Mouse (Mus musculus) lung, postnatal 10 days (tissue): ENCODE results near the gene Cklf.
"Not testable (repeated sequence)": the region's sequence is repeated elsewhere in the genome, so short reads cannot be mapped to it uniquely, and the experiment has no call there.

Experiments used
- DNase-seq: peaks from one replicate; pipeline ENCODE4 v3.0.0; 2021

The Cklf gene

GRCm38 (mm10) chr8:104250439-104251367 is at the start of gene Cklf:
Gene Cklf (plus strand): TSS chr8:104250861.
- peak; percentile 91 for DNase-seq

- DNase-seq = no peak
Measured at GRCm38 (mm10) chr8:104201622-104202021, 49.0 kb upstream of the Cklf start.

- no peak for DNase-seq
Measured at GRCm38 (mm10) chr8:104202320-104202719, 48.3 kb upstream of the Cklf start.

GRCm38 (mm10) chr8:104205292-104205691 is 45.4 kb upstream of the Cklf start:
- no peak for DNase-seq

- no peak for DNase-seq
Measured at GRCm38 (mm10) chr8:104217601-104218000, 33.1 kb upstream of the Cklf start.

- peak; percentile 70 for DNase-seq
Measured at GRCm38 (mm10) chr8:104219079-104219478, 31.6 kb upstream of the Cklf start.

GRCm38 (mm10) chr8:104219806-104220205 is 30.9 kb upstream of the Cklf start:
- DNase-seq = peak; percentile 84

- DNase-seq = no peak
Measured at GRCm38 (mm10) chr8:104227048-104227447, 23.6 kb upstream of the Cklf start.

- DNase-seq = no peak
Measured at GRCm38 (mm10) chr8:104230377-104230776, 20.3 kb upstream of the Cklf start.

GRCm38 (mm10) chr8:104232039-104232438 is 18.6 kb upstream of the Cklf start:
- DNase-seq = no peak

GRCm38 (mm10) chr8:104232919-104233318 is 17.7 kb upstream of the Cklf start:
- no peak for DNase-seq

GRCm38 (mm10) chr8:104234573-104234972 is 16.1 kb upstream of the Cklf start:
- DNase-seq = no peak

GRCm38 (mm10) chr8:104239418-104239861 is 11.2 kb upstream of the Cklf start:
- DNase-seq = no peak

GRCm38 (mm10) chr8:104242038-104242644 is 8.5 kb upstream of the Cklf start:
- DNase-seq = no peak

GRCm38 (mm10) chr8:104246621-104247020 is 4.0 kb upstream of the Cklf start:
- DNase-seq = peak; percentile 14

- DNase-seq = peak; percentile 64
Measured at GRCm38 (mm10) chr8:104247054-104247907, 3.4 kb upstream of the Cklf start.

GRCm38 (mm10) chr8:104247908-104248275 is 2.8 kb upstream of the Cklf start:
- peak; percentile 7 for DNase-seq

- DNase-seq = peak; percentile 81
Measured at GRCm38 (mm10) chr8:104248276-104248675, 2.4 kb upstream of the Cklf start, which contains the start of gene Tk2. Gene Tk2 (minus strand): TSS chr8:104248558.

GRCm38 (mm10) chr8:104249442-104249996 is 1.1 kb upstream of the Cklf start:
- DNase-seq = no peak

GRCm38 (mm10) chr8:104251461-104251860 is 800 bp downstream of the Cklf start:
- peak; percentile 29 for DNase-seq

- DNase-seq = peak; percentile 38
Measured at GRCm38 (mm10) chr8:104253016-104253415, 2.4 kb downstream of the Cklf start.

GRCm38 (mm10) chr8:104261802-104262201 is 11.1 kb downstream of the Cklf start:
- not testable (repeated sequence) for DNase-seq
